Mouse (Mus musculus): ENCODE measurements around the gene Vangl2. TPM values are rescaled to one million over a fixed set of nuclear protein-coding genes. Genes with fewer than 3 reads are reported as not detected.

Gene Vangl2
- polyA plus RNA-seq, 1 experiment from 2014 or later: 6.8 TPM

DNA sequence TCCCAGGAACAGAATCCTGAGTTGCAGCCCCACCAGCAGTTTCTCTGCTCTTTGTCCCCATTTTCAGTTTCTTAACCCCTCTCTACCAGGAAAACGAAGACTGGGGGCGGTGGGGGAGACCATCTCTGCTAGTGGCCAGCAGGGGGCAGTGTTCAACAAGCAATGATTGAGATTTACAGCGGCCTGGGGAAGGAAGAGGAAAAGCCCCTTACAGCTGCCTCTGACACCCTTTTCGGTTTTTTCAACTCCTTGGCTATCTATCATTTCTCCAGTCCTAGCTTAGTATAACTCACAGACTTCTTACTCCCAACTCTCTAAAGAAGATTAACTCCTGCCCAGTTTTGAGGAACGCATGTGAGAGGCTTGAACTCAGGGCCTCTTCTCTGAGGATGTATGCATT lies 18.7 kb upstream of the Vangl2 start:
- Histone ChIP-seq H3K4me1 (ENCODE audit: control insufficient read depth, insufficient read depth, low read length) (0 out of 2 replicates have a peak, but pooled peaks cover 5% of the 10 kb centered on the region), H3K27ac (ENCODE audit: low read length) (no peak overlapping the region), H3K36me3 (ENCODE audit: control insufficient read depth, insufficient read depth, low read length) (no peaks in the 10 kb centered on the region), H3K27me3 (replicated peaks; ENCODE audit: control insufficient read depth, insufficient read depth, low read length) (no peaks in the 10 kb centered on the region), H3K4me2 (ENCODE audit: low read depth, low read length) (no peak overlapping the region), H3K9me3 (ENCODE audit: control insufficient read depth, low read length) (no peaks in the 10 kb centered on the region), H3K4me3 (ENCODE audit: low read length) (no peak overlapping the region), H3K9ac (ENCODE audit: low read depth, low read length) (peak overlapping the region; percentile 37; the same call in 1 of the 2 replicates)
- WGBS: 12% methylated on average over 5 of the region's 5 CpGs
- ATAC-seq: peak; percentile 56

GRCm38 (mm10) chr1:172046410-172046809 lies 18.2 kb upstream of the Vangl2 start:
- Histone ChIP-seq H3K27me3 (replicated peaks; ENCODE audit: control insufficient read depth, insufficient read depth, low read length) (no peaks in the 10 kb centered on the region), H3K27ac (ENCODE audit: low read length) (no peak overlapping the region), H3K4me1 (ENCODE audit: control insufficient read depth, insufficient read depth, low read length) (0 out of 2 replicates have a peak, but pooled peaks cover 5% of the 10 kb centered on the region), H3K36me3 (ENCODE audit: control insufficient read depth, insufficient read depth, low read length) (no peaks in the 10 kb centered on the region), H3K9ac (ENCODE audit: low read depth, low read length) (no peak overlapping the region), H3K4me2 (ENCODE audit: low read depth, low read length) (no peak overlapping the region), H3K4me3 (ENCODE audit: low read length) (no peak overlapping the region), H3K9me3 (ENCODE audit: control insufficient read depth, low read length) (no peaks in the 10 kb centered on the region)
- ATAC-seq: no peak
- WGBS: 65% methylated on average over 8 of the region's 8 CpGs

DNA sequence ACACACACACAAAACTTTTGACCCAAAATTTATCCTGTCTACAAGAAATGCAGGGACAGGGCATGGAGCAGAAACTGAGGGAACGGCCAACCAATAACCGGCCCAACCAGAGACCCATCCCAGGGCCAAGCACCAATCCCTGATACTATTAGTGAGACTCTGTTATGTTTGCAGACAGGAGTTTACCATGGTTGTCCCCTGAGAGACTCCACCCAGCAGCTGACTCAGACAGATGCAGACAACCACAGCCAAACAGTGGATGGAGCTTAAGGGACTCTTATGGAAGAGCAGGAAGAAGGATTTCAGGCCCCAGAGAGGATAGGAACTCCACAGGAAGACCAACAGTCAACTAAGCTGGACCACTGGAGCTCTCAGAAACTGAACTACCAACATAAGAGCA lies 1.7 kb upstream of the Vangl2 start:
- Histone ChIP-seq H3K27me3 (replicated peaks; ENCODE audit: control insufficient read depth, insufficient read depth, low read length) (no peaks in the 10 kb centered on the region), H3K9me3 (ENCODE audit: control insufficient read depth, low read length) (no peaks in the 10 kb centered on the region), H3K36me3 (ENCODE audit: control insufficient read depth, insufficient read depth, low read length) (no peaks in the 10 kb centered on the region), H3K9ac (ENCODE audit: low read depth, low read length) (no peak overlapping the region), H3K27ac (ENCODE audit: low read length) (no peak overlapping the region), H3K4me2 (ENCODE audit: low read depth, low read length) (no peak overlapping the region), H3K4me3 (ENCODE audit: low read length) (no peak overlapping the region), H3K4me1 (ENCODE audit: control insufficient read depth, insufficient read depth, low read length) (peaks cover 13% of the 10 kb centered on the region)
- no peak for ATAC-seq
- 88% methylated on average over 2 of the region's 2 CpGs for WGBS

GRCm38 (mm10) chr1:172027809-172028102 lies 488 bp downstream of the Vangl2 start:
- no peak for ATAC-seq
- peaks cover 20% of the 10 kb centered on the region for H3K4me1 ChIP-seq (ENCODE audit: control insufficient read depth, insufficient read depth, low read length)
- peak overlapping the region; percentile 92 for H3K9ac ChIP-seq (ENCODE audit: low read depth, low read length)
- H3K4me2 ChIP-seq (ENCODE audit: low read depth, low read length): peak overlapping the region; percentile 77
- H3K27ac ChIP-seq (ENCODE audit: low read length): no peak overlapping the region
- 25% methylated on average over 10 of the region's 10 CpGs for WGBS
- H3K4me3 ChIP-seq (ENCODE audit: low read length): peak overlapping the region; percentile 97
- H3K27me3 ChIP-seq (replicated peaks; ENCODE audit: control insufficient read depth, insufficient read depth, low read length): no peaks in the 10 kb centered on the region
- H3K36me3 ChIP-seq (ENCODE audit: control insufficient read depth, insufficient read depth, low read length): no peaks in the 10 kb centered on the region
- no peaks in the 10 kb centered on the region for H3K9me3 ChIP-seq (ENCODE audit: control insufficient read depth, low read length)

- Histone ChIP-seq H3K9ac (ENCODE audit: low read depth, low read length) (peak overlapping the region; percentile 92), H3K4me3 (ENCODE audit: low read length) (peak overlapping the region; percentile 97), H3K4me2 (ENCODE audit: low read depth, low read length) (peak overlapping the region; percentile 77), H3K27ac (ENCODE audit: low read length) (peak overlapping the region; percentile 80), H3K9me3 (ENCODE audit: control insufficient read depth, low read length) (no peaks in the 10 kb centered on the region), H3K36me3 (ENCODE audit: control insufficient read depth, insufficient read depth, low read length) (no peaks in the 10 kb centered on the region), H3K27me3 (replicated peaks; ENCODE audit: control insufficient read depth, insufficient read depth, low read length) (no peaks in the 10 kb centered on the region), H3K4me1 (ENCODE audit: control insufficient read depth, insufficient read depth, low read length) (peaks cover 20% of the 10 kb centered on the region)
- WGBS: 1% methylated on average over 50 of the region's 54 CpGs
- peak; percentile 91 for ATAC-seq
These were observed 1.0 kb downstream of the Vangl2 start for GRCm38 (mm10) chr1:172027010-172027808.

DNA sequence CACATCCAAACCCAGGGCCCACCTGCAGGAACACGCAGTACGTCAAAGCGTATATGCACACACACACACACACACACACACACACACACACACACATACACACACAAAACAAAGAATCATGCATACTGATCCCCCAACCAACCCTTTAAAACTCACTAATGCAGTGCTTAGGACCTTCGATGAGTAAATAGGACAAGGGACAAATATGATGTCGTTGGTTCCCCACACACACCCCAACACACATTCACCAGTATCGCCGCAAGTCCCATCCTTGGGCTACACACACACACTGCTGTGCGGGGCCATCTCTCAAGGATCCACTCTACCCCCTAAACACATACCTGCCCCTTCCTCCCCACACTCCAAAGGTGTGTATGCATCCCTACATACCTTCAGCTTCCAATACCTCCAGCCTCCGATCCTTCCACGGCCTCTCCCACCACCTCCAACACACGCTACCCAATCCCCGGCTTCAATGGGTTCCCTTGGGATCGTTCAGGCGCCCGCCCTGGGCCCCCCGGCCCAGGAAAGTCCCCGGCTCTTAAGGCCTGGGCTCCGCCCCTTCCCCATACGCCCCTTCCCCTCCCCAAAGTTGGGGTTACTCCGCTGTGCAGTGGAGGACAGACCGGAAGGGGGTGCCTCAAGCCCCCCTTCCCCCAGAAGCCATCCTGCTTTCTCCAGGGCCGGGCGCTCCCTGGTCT lies 1.9 kb downstream of the Vangl2 start:
- H3K27me3 ChIP-seq (replicated peaks; ENCODE audit: control insufficient read depth, insufficient read depth, low read length): no peaks in the 10 kb centered on the region
- no peaks in the 10 kb centered on the region for H3K9me3 ChIP-seq (ENCODE audit: control insufficient read depth, low read length)
- peak overlapping the region; percentile 92 for H3K9ac ChIP-seq (ENCODE audit: low read depth, low read length)
- H3K36me3 ChIP-seq (ENCODE audit: control insufficient read depth, insufficient read depth, low read length): no peaks in the 10 kb centered on the region
- peak overlapping the region; percentile 97 for H3K4me3 ChIP-seq (ENCODE audit: low read length)
- H3K4me2 ChIP-seq (ENCODE audit: low read depth, low read length): peak overlapping the region; percentile 77
- H3K4me1 ChIP-seq (ENCODE audit: control insufficient read depth, insufficient read depth, low read length): peaks cover 20% of the 10 kb centered on the region
- H3K27ac ChIP-seq (ENCODE audit: low read length): peak overlapping the region; percentile 80
- 3% methylated on average over 23 of the region's 23 CpGs for WGBS
- peak; percentile 69 for ATAC-seq

- H3K4me2 ChIP-seq (ENCODE audit: low read depth, low read length): peak overlapping the region; percentile 77
- H3K36me3 ChIP-seq (ENCODE audit: control insufficient read depth, insufficient read depth, low read length): no peaks in the 10 kb centered on the region
- H3K4me1 ChIP-seq (ENCODE audit: control insufficient read depth, insufficient read depth, low read length): peaks cover 20% of the 10 kb centered on the region
- 60% methylated on average over 8 of the region's 8 CpGs for WGBS
- H3K9me3 ChIP-seq (ENCODE audit: control insufficient read depth, low read length): no peaks in the 10 kb centered on the region
- no peak overlapping the region for H3K9ac ChIP-seq (ENCODE audit: low read depth, low read length)
- no peak for ATAC-seq
- no peak overlapping the region; the same call in 1 of the 2 replicates for H3K27ac ChIP-seq (ENCODE audit: low read length)
- no peaks in the 10 kb centered on the region for H3K27me3 ChIP-seq (replicated peaks; ENCODE audit: control insufficient read depth, insufficient read depth, low read length)
- no peak overlapping the region; the same call in 1 of the 2 replicates for H3K4me3 ChIP-seq (ENCODE audit: low read length)
These were observed 2.9 kb downstream of the Vangl2 start for GRCm38 (mm10) chr1:172025201-172025904.

DNA sequence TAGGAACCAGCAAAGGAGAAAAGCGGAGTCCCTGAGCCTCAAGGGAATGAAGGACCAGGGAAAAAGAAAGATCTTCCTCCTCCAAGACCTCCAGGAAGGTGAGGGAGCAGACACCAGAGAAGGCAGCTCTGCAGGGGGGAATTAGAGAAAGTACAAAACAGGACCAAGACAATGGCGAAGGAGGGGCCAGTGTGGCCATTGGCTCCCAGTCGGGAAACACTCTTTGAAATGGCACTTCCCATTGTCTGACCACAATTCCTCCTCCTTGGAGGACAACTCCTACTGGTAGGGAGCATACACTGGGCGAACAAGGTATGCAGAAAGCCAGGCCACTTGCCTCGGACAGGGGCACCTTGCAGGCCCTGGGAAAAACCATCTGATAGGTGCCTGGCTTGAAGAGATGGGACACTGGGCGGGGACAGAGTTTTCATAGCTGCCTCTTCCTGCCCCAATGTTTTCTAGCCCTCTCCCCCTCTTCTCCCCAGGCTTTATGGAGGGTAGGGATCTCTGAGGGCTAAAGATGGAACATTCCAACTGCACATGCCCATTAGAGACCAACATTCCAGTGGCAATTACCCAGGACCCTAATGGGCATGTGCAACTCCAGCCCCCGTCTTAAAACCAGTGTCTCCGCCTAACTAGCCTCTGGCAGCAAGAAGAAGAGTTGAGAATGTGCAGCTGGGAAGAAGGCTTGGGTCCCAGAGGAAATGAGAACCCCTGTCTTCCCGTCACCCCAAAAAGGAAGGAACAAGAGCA lies 3.9 kb downstream of the Vangl2 start:
- 58% methylated on average over 9 of the region's 9 CpGs for WGBS
- Histone ChIP-seq H3K9ac (ENCODE audit: low read depth, low read length) (no peak overlapping the region), H3K27me3 (replicated peaks; ENCODE audit: control insufficient read depth, insufficient read depth, low read length) (no peaks in the 10 kb centered on the region), H3K4me2 (ENCODE audit: low read depth, low read length) (no peak overlapping the region), H3K9me3 (ENCODE audit: control insufficient read depth, low read length) (no peaks in the 10 kb centered on the region), H3K27ac (ENCODE audit: low read length) (no peak overlapping the region), H3K4me1 (ENCODE audit: control insufficient read depth, insufficient read depth, low read length) (peaks cover 23% of the 10 kb centered on the region), H3K4me3 (ENCODE audit: low read length) (no peak overlapping the region), H3K36me3 (ENCODE audit: control insufficient read depth, insufficient read depth, low read length) (no peaks in the 10 kb centered on the region)
- ATAC-seq: no peak
